Mouse (Mus musculus): Measurements from ENCODE around the gene D17Wsu92e.

D17Wsu92e gene

GRCm38 (mm10) chr17:27821407-27822338 lies 1.2 kb upstream of the D17Wsu92e start:
- no peak for DNase-seq (ENCODE audit: low read depth, low spot score)

DNA sequence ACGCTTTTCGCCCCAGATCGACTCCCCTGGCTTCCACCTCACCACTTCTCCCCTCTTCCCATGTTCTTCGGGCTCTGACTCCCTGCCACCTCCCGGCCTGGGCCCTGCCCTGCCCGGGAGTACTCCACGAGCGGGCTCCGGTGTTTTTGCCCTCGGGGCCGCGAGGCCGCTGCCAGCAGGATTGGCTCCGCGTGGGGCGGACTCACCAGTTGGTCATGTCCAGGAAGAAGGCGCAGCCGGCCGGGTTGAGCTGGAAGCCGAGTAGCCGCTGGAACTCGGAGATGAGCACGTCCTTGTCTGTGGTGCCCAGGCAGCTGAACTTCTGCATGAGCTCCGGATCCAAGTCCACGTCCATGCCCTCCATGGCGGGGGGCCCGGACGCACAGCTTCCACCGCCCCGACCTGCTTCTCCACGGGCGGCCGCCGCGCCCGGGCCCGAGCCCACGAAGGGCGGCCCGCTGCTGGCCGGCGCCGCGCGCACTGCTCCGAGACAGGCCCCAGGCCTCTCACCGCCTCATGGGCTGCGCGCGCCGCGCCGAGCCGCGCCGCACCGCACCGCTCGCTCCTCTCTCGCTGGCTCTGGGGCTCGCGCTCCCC lies 379 bp downstream of the D17Wsu92e start:
- DNase-seq (ENCODE audit: low read depth, low spot score), result no peak

DNA sequence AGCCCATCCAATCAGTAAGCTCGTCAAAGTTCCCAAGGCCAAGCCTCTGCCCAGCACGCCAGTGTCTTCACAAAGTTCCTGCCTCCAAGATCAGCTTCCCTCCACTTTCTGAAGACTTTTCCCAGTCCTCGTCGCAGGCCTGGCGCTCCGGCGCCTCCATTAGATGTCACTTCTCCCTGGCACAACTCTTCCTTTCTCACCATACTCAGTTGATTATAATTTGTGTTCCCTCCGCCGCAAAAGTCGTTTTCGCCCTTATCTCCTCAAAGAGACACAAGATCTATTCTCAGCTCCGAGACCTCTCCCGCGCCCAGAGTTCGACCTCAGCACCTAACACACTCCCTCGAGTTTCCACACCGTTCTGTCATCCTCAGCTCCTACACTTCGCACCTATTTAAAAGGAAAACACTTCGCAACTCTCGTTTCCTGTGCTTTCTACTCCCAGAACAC lies 902 bp downstream of the D17Wsu92e start:
- no peak for DNase-seq (ENCODE audit: low read depth, low spot score)

GRCm38 (mm10) chr17:27819011-27819410 lies 1.4 kb downstream of the D17Wsu92e start:
- no peak for DNase-seq (ENCODE audit: low read depth, low spot score)

DNA sequence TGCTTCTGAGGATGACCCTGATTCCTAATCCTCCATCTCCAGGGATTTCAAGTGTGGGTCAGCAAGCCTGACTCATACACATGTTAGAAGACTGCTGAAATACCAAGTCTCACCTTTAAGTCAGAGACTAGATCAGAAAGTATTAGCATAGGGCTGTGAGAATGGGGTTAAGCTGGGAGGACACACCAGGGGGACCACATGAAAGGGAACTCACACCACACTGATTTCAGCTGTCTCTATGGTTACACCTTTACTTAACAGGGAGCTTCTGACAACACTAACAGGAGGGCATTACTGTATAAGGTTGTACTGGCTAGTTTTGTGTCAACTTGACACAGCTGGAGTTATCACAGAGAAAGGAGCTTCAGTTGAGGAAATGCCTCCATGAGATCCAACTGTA lies 5.8 kb downstream of the D17Wsu92e start:
- DNase-seq (ENCODE audit: low read depth, low spot score), result no peak

GRCm38 (mm10) chr17:27811980-27812379 lies 8.5 kb downstream of the D17Wsu92e start:
- DNase-seq (ENCODE audit: low read depth, low spot score), result no peak

DNA sequence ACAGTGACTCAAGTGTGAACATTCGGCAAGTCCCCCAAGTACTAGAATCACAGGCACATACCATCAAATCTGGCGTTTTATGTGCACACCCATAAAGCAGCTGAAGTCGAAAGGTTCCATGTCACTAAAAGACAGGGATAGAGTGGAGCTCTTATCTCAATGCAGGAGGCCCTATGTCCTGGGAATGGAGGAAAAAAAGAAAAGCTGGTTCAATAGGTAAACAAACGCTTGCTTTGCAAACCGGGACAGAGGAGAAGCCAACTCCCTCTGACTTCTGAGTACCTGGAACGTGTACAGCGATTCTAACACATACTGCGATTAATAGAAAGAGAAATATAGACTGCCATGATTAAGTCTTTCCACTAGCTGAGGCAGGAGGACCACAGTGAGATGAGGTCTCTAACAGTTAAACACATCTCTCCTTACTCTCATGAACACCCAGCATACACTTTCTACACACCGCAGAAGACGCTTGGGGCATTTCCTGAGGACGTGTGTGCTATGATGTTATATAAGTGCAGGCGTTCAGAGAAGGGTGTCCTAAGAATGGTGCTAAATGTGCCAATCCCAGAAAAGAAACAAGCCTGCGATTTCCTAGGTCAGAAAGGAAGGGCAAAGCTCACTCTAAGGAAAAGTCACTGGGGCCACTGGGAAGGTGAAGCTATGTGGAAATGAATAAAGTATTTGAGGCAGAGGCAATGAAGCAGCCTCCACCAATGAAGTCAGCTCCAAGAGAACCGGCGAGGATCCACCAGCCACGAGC lies 9.7 kb downstream of the D17Wsu92e start:
- no peak for DNase-seq (ENCODE audit: low read depth, low spot score)

GRCm38 (mm10) chr17:27807542-27808078 lies 12.8 kb downstream of the D17Wsu92e start:
- no peak for DNase-seq (ENCODE audit: low read depth, low spot score)

DNA sequence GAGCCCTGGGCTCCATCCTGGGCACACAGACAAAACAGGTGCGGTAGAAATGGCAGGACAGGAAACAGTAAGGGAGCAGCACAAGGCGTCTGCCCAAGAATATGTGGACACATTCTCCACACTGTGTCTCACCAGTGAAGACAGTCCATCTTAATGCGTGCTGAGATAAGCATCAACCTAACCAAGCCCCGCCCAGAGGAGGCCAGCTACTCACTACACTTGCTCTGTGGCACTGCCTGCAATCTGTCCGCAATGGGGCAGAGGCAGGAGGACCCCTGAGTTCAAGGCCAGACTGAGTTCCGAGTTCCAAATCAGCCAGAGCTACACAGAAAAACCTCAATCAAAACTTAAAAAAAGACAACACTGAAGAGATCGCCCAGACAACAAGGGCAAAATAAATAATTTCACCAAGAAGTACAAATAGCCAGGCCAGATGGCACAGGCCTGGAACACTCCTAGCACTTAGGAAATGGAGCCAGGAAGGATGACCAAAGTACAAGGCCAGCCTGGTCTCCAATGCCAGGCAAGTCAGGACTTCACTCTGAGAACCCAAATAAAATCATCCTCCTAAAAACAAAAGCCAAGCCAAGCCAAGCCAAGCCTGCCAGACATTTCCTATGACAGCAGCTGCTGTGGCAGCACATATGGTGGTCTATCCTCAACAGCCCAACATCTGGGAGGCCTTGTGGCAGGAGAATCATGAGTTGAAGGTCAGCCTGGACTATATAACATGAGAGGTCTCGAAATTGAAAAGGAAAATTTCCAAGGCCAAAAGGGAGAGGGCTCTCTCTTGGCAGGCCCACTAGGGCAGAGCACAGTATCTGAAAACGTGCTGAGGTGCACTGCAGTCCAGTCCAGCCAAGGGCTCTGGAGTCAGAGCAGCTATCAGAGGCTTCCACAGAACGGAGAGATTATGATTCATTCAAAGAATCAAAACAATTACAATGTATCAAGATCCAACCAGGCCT lies 15.4 kb downstream of the D17Wsu92e start:
- DNase-seq (ENCODE audit: low read depth, low spot score), result no peak

DNA sequence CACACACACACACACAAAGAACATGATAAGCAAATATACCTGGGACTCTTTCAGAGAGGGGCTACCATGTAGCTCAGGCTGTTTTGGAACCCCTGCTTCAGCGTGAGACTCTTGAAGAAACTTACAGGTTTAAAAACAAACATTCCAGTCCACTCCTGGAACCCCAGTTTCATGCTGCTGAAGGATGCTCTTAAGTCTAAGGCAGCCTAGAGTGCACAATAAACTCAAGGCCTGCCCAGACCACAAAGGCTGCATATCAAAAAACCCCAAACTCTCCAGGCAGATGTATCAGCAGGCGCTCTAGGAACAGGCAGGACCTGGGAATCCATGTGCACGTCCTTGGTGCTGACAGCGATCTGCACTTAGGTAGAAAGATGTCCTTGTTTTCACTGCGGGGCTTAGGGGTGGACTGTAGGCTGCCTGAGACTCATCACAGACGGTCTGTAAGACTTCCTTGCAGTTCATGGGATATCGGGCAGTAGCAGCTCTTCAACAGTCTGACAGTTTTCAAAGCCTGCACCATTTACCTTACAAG lies 16.2 kb downstream of the D17Wsu92e start:
- DNase-seq (ENCODE audit: low read depth, low spot score), result no peak

GRCm38 (mm10) chr17:27803752-27804151 lies 16.7 kb downstream of the D17Wsu92e start:
- no peak for DNase-seq (ENCODE audit: low read depth, low spot score)

DNA sequence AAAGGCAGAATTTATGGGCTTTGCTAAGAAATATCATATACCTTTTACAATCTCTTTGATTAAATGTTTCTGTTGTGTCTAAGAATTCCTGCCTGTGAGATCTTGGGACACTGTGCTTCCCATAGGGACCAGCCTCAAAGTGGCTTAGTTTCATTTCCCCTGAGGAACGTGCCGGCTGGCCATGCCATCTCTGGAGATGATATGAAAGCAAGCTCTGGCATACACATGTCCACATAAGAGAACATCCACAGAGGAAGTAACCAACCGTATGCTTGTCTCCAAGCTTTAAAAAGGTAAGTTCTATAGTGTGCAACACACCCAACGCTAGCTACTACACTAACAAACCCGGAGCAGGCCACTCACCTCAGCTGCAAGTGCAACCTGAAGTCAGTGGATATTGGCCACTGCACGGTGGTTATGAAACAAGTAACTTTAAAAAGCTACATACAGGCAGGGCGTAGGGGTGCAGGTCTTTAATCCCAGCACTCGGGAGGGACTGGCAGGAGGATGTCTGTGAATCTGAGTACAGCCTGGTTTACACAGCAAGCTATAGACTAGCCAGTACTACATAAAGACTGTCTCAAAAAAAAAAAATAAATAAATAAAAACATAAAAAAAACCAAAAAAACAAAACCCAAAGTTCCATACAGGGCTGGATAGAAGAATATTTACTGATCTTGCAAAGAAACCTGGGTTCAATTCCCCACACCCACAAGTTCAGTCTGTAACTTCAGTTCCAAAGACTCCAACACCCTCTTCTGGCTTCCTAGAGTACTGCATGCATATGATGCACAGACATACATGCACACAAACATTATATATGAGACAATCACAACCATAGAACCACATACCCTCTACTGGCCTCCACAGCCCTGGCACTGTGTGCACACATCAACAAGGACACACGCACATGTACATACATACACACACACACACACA lies 19.5 kb downstream of the D17Wsu92e start:
- DNase-seq (ENCODE audit: low read depth, low spot score), result no peak

- no peak for DNase-seq (ENCODE audit: low read depth, low spot score)
Measured at GRCm38 (mm10) chr17:27799771-27800584, 20.5 kb downstream of the D17Wsu92e start.

DNA sequence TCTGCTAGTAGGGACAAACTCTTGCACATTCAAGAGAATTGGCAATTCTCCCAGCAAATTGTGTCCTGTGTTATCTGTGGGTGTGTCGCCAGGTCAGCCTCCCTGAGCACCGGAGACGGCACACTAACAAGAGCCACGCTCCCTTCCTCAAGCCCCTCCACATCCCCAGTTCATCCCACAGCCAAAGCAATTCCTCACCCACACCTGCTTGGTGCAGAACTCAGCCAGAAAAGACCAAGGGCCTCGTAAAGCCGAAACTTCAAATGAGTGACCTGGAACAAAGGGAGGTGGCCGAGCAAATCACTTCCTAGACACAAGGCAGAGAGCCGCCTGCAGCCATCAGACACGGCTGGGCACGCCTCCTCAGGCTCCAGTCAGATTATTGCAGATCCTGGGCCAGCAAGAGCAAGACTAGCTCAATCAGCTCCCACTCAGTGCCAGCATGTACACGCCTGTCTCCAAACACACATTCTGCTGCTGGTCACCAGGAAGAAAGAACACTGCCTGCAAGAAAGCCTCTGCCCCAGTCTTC lies 23.0 kb downstream of the D17Wsu92e start:
- no peak for DNase-seq (ENCODE audit: low read depth, low spot score)

DNA sequence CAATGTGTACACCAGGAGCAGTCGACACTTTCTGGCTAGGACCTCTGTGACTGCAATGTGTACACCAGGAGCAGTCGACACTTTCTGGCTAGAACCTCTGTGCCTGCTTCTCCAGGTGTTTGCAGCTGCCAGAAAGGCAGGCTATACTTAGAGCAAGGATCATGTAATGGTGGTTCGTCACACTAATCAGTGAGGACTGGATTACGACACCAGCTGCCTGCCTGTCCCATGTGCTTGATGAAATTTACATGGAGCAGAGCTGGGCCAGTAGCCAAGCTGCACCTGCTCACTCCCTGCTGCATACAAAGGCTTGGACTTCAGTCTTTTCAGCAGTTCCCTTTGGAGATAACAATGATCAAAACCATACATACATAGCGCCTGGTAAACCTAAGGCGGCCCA lies 23.7 kb downstream of the D17Wsu92e start:
- DNase-seq (ENCODE audit: low read depth, low spot score), result peak; percentile 22

DNA sequence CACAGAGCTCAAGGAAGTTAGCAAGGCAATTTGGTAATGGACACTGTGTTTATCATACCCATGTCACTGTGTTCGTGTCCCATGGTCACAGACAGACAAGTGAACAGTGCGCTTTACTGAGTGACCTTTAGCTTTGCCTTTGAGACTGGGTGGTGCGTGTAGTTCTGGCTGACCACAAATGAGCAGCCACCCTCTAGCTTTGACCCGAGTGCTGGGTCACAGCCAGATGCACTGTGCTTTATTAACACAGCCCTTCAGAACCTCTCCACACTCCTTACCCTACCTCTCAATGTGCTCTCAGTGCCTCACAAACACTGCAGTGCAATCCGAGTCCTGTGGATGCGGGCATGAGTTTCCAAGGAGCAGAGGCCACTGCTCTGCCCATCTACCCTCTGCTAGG lies 27.3 kb downstream of the D17Wsu92e start:
- no peak for DNase-seq (ENCODE audit: low read depth, low spot score)

GRCm38 (mm10) chr17:27792516-27792915 lies 27.9 kb downstream of the D17Wsu92e start:
- DNase-seq (ENCODE audit: low read depth, low spot score), result no peak

GRCm38 (mm10) chr17:27791556-27791955 lies 28.9 kb downstream of the D17Wsu92e start:
- no peak for DNase-seq (ENCODE audit: low read depth, low spot score)

All from brain, embryonic 18.5 days (tissue).